Mouse (Mus musculus): ENCODE data around the gene Fanca.

GRCm38 (mm10) chr8:123353216-123353615, 34.8 kb upstream of the Fanca start:
- no peak for TF ChIP-seq CTCF (IDR thresholded peaks at IDR 0.05; ENCODE audit: low read depth)
- TF ChIP-seq EP300 (IDR thresholded peaks at IDR 0.05; ENCODE audit: low read depth): no peak

Data from liver, embryonic 14.5 days (tissue).